Mouse (Mus musculus) C2C12 (cell line): ENCODE data around the gene Tm9sf2.

Experiments
- CEBPB ChIP-seq: IDR thresholded peaks from one replicate; pipeline ENCODE4 v1.6.1; 2011; ENCODE audit warnings: low read depth, mild to moderate bottlenecking, control low read depth, moderate library complexity
- CTCF ChIP-seq: IDR thresholded peaks from one replicate; pipeline ENCODE4 v1.5.1; 2011; ENCODE audit not compliant: control insufficient read depth, insufficient read depth, insufficient read length
- FOSL1 ChIP-seq: IDR thresholded peaks from one replicate; pipeline ENCODE4 v1.8.0; 2011; ENCODE audit warnings: mild to moderate bottlenecking, low read length; ENCODE audit not compliant: poor library complexity, insufficient read depth, severe bottlenecking
- MAX ChIP-seq: IDR thresholded peaks from one replicate; pipeline ENCODE4 v1.6.1; 2011; ENCODE audit warnings: mild to moderate bottlenecking, control low read depth
- MYOD1 ChIP-seq: IDR thresholded peaks from one replicate; pipeline ENCODE4 v1.6.1; 2011; ENCODE audit warnings: low read depth; ENCODE audit not compliant: control insufficient read depth, insufficient read length
- MYOG ChIP-seq: IDR thresholded peaks from one replicate; pipeline ENCODE4 v1.6.1; 2011; ENCODE audit not compliant: control insufficient read depth, insufficient read length; ENCODE audit errors: extremely low read depth
- USF1 ChIP-seq: IDR thresholded peaks from one replicate; pipeline ENCODE4 v1.6.1; 2011; ENCODE audit warnings: low read depth, mild to moderate bottlenecking, control low read depth, moderate library complexity

DNA sequence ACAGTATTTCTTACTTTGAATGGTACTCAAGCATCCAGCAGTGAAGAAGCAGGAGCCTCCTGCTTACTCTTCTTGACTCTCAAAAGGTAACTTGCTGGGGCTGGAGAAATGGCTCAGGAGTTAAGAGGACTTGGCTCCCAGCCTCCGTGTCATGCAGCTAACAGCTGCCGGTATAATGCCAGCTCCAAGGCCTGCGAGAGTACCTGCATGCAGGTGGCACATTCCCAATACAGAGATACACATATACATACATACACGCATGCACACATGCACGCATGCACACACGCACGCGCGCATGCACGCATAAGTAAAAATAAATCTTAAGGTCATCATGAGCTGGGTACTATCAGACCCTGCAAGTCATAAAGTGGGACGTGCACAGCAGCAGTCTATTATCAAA, 10.5 kb upstream of the Tm9sf2 start:
- no peak for TF ChIP-seq CTCF
- TF ChIP-seq MAX = no peak
- TF ChIP-seq MYOG = no peak
- TF ChIP-seq USF1 = no peak
- TF ChIP-seq MYOD1 = no peak
- no peak for TF ChIP-seq CEBPB
- TF ChIP-seq FOSL1 = no peak
